Mouse (Mus musculus) neural tube, embryonic 12.5 days (tissue): Measurements from ENCODE around the gene Pbx2. TPM values are rescaled to one million over a fixed set of nuclear protein-coding genes. Genes with fewer than 3 reads are reported as not detected.

Experiments used
- ATAC-seq: fragments of 200-750 bp; cut with Nextera tagmentation; 2 replicates; pipeline ENCODE4 v1.8.0; 2017; ENCODE audit warnings: low read depth, mild to moderate bottlenecking, moderate TSS enrichment, moderate library complexity; ENCODE audit not compliant: low FRiP score
- H3K27ac ChIP-seq: fragments of 300-500 bp; sonication (generic); 2 replicates; pipeline ENCODE4 v1.5.1; 2016
- H3K27me3 ChIP-seq: fragments of 300-500 bp; sonication (generic); replicated peaks from 2 replicates; pipeline ENCODE4 v1.6.1; 2016; ENCODE audit warnings: mild to moderate bottlenecking
- H3K36me3 ChIP-seq: fragments of 300-500 bp; sonication (generic); 2 replicates; pipeline ENCODE4 v1.6.1; 2016; ENCODE audit warnings: mild to moderate bottlenecking
- H3K4me1 ChIP-seq: fragments of 300-500 bp; sonication (generic); 2 replicates; pipeline ENCODE4 v1.6.1; 2016
- H3K4me2 ChIP-seq: fragments of 300-500 bp; sonication (generic); replicated peaks from 2 replicates; pipeline ENCODE4 v1.6.1; 2016; ENCODE audit warnings: mild to moderate bottlenecking
- H3K4me3 ChIP-seq: fragments of 300-500 bp; sonication (generic); 2 replicates; pipeline ENCODE4 v1.5.1; 2016
- H3K9ac ChIP-seq: fragments of 300-500 bp; sonication (generic); 2 replicates; pipeline ENCODE4 v1.6.1; 2016; ENCODE audit warnings: mild to moderate bottlenecking
- H3K9me3 ChIP-seq: fragments of 300-500 bp; sonication (generic); 2 replicates; pipeline ENCODE4 v1.6.1; 2016; ENCODE audit warnings: mild to moderate bottlenecking
- WGBS: fragments of 180-500 bp; shearing (Covaris S2); methylation state at CpG from one replicate; pipeline ENCODE4 v1.1.7; 2016; 5-methylcytosine and 5-hydroxymethylcytosine counted together
- polyA plus RNA-seq: library from polyadenylated mRNA; unstranded; fragments of >200 nt; fragmentation: Nextera tagmentation; extraction: Ambion mirVana; gene quantifications from 2 replicates; pipeline ENCODE4 v1.2.1, GENCODE M21; 2016

Gene Pbx2
- polyA plus RNA-seq, 1 experiment from 2014 or later: 17.1 TPM

DNA sequence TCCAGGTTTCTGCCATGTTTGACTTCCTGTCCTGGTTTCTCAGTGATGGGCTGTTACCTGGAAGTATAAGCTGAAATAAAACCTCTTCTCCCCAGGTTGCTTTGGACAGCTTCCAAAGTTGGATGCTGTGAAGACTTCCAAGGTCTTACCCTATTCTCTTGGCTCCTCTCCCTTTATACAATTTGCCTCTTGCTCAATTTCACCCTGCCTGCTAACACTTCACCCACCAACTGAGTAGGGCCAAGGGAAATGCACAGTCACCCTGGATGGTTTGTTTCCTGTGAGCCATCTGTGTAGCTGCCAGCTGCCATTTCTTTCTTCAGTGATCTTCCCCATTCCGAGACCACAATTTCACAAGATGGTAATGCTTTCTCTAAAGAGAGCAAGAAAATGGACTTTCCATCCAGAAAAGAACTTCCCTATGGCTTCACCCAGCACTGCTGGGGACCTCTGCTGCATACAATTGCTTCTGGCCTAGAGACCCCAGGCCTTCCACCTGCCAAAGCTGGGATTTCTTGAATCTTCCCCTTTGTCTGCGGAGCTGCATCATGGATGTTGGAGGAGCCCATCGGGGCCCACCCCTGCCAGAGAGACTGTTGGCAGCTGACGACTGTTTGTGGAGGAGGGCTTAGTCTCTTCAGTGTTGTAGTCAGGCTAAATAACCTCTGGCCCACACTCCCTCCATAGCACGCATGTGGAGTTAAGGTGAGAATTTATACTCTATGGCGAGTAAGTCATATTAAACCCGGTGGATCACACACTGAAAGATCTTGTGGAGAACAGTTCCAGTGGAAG, 48.6 kb downstream of the Pbx2 start:
- Histone ChIP-seq H3K27me3 (no peaks in the 10 kb centered on the region), H3K9ac (no peak overlapping the region), H3K27ac (no peak overlapping the region), H3K36me3 (no peaks in the 10 kb centered on the region), H3K4me2 (no peak overlapping the region), H3K9me3 (no peaks in the 10 kb centered on the region), H3K4me1 (peaks cover 10% of the 10 kb centered on the region; the same call in 1 of the 2 replicates), H3K4me3 (no peak overlapping the region)
- 83% methylated on average over 7 of the region's 7 CpGs for WGBS
- no peak for ATAC-seq

DNA sequence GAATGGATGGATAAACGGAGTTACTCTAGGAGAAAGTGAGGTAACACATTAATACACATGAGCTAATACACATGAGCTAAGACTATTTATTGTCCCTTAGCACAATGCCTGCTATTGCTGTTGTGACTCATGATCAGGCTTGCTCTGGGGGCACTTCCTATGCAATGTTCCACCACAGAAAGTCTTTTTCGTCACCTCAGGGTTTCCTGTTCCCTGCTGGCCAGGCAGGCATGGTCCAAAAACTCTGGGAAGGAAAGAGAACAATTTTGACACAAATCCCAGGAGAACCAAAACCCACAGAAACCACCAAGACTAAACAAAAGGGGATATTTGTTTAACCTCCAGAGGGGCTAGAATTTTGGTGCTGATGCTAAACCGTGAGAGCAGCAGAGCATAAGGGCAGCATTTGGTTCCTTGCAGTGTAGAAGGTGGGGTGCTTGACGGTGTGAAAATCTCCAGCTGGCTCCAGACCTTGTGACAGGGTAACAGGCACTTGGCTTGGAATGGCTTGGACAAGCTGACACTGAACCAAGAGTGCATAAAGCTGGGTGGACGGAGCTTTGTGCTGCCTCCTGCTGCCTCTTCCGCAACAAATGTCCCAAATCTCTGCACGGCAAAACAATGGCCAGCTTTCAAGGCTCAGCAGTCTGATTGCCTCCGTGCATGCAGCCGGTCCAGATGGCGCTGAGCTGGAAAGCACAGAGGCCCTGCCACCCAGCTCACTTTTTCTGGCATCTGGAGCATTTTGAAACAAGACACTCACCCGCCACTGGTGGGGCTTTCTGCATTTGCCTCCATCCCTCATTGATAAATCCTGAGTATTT, 49.9 kb downstream of the Pbx2 start:
- Histone ChIP-seq H3K4me2 (peak overlapping the region; percentile 21; the same call in 1 of the 2 replicates), H3K9ac (0 out of 2 replicates have a peak overlapping the region, but pooled peaks have one; percentile 26), H3K36me3 (no peaks in the 10 kb centered on the region), H3K4me3 (no peak overlapping the region), H3K27me3 (no peaks in the 10 kb centered on the region), H3K27ac (peak overlapping the region; percentile 60), H3K9me3 (no peaks in the 10 kb centered on the region), H3K4me1 (peaks cover 20% of the 10 kb centered on the region)
- 0 out of 2 replicates have a peak, but pooled peaks have one; percentile 39 for ATAC-seq
- 15% methylated on average over 11 of the region's 11 CpGs for WGBS

GRCm38 (mm10) chr17:34641945-34642344, 50.9 kb downstream of the Pbx2 start:
- Histone ChIP-seq H3K27me3 (no peaks in the 10 kb centered on the region), H3K9me3 (no peaks in the 10 kb centered on the region), H3K4me2 (no peak overlapping the region), H3K36me3 (no peaks in the 10 kb centered on the region), H3K27ac (no peak overlapping the region), H3K4me1 (peaks cover 24% of the 10 kb centered on the region), H3K4me3 (no peak overlapping the region), H3K9ac (no peak overlapping the region)
- ATAC-seq: no peak
- 89% methylated on average over 3 of the region's 3 CpGs for WGBS

DNA sequence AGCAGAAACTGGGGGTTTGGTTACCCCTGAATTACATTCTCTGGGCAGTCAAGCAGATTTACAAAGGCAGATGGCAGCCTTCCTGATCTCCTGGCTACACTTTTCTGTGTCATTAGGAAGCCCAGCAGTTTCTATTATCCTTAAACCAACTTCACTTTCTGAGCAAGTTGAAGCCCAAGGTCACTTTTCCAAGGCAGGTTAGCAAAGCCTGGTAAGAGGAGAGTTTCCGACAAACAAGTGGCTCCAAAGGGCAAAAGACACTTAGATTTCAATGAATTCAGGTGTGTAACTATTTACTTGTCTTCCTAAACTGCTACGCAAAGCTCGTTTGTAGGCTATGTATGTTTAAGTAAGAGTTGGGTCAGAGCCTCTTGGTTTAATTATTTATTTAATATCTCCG, 52.3 kb downstream of the Pbx2 start:
- Histone ChIP-seq H3K36me3 (no peaks in the 10 kb centered on the region), H3K9me3 (no peaks in the 10 kb centered on the region), H3K27ac (no peak overlapping the region), H3K4me2 (no peak overlapping the region), H3K4me1 (peaks cover 32% of the 10 kb centered on the region), H3K27me3 (no peaks in the 10 kb centered on the region), H3K9ac (no peak overlapping the region), H3K4me3 (no peak overlapping the region)
- no peak for ATAC-seq
- WGBS: 91% methylated on average over 4 of the region's 4 CpGs

DNA sequence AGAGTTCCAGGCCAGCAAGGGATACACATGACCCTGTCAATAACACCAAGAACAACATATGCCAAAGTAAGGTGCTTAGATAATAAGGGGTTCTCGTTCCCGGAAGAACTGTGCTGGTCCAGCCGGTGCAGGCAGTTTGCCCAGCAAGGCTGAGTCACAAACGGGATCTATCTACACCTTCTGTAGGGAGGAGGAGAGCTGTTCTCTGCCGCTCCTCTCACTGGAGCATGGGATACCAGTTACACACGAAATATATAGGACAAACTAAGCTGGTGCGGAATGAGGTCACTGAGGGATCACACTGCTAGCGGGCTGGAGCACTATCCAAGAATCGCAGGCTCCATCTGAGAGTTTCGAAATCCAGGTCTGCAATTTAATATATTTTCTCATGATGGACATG, 52.9 kb downstream of the Pbx2 start:
- no peaks in the 10 kb centered on the region for H3K27me3 ChIP-seq
- H3K4me1 ChIP-seq: peaks cover 34% of the 10 kb centered on the region
- H3K4me3 ChIP-seq: no peak overlapping the region
- WGBS: 88% methylated on average over 10 of the region's 10 CpGs
- ATAC-seq: no peak
- H3K4me2 ChIP-seq: no peak overlapping the region
- H3K9ac ChIP-seq: no peak overlapping the region
- peaks cover 5% of the 10 kb centered on the region; the same call in 1 of the 2 replicates for H3K36me3 ChIP-seq
- H3K27ac ChIP-seq: no peak overlapping the region
- no peaks in the 10 kb centered on the region for H3K9me3 ChIP-seq

DNA sequence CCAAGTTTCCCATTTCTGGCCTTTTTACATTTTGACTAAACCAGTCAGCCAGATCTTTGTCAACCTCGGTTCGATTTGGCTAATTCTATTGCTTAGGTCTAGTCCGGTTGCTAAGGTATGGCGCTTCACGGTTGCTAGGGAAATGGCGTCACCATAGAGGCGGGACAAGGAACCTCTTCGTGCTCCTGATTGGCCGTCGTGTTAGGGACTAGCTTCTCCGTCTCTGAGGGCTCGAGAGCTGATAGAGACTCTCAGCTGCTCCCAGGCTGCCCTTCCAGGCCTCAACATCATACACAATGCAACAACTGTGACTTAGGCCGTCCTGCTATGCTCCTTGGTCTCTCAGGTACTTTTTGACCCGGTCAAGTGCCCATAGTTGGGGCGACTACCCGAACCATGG, 53.5 kb downstream of the Pbx2 start, which contains the start of gene Fkbpl:
Gene Fkbpl (plus strand): TSS at position 157 of the 400 bp plus-strand sequence.
- peak; percentile 70 for ATAC-seq
- peak within 1 kb of the TSS; percentile 76 for H3K4me2 ChIP-seq
- peaks cover 34% of the 10 kb centered on the region for H3K4me1 ChIP-seq
- WGBS: under 1% methylated on average over 16 of the region's 16 CpGs
- peak within 1 kb of the TSS; percentile 45 for H3K4me3 ChIP-seq
- peak within 1 kb of the TSS; percentile 51 for H3K9ac ChIP-seq
- H3K27ac ChIP-seq: no peak within 1 kb of the TSS
- no peaks in the 10 kb centered on the region for H3K27me3 ChIP-seq
- no peaks in the 10 kb centered on the region for H3K9me3 ChIP-seq
- H3K36me3 ChIP-seq: peaks cover 12% of the 10 kb centered on the region

GRCm38 (mm10) chr17:34645256-34645829, 54.3 kb downstream of the Pbx2 start:
- Histone ChIP-seq H3K9ac (peak overlapping the region; percentile 51), H3K4me1 (peaks cover 34% of the 10 kb centered on the region), H3K4me3 (peak overlapping the region; percentile 45), H3K27me3 (no peaks in the 10 kb centered on the region), H3K36me3 (peaks cover 19% of the 10 kb centered on the region), H3K9me3 (no peaks in the 10 kb centered on the region), H3K4me2 (peak overlapping the region; percentile 76), H3K27ac (no peak overlapping the region)
- no peak for ATAC-seq
- 53% methylated on average over 10 of the region's 10 CpGs for WGBS

- Histone ChIP-seq H3K9ac (no peak overlapping the region), H3K9me3 (no peaks in the 10 kb centered on the region), H3K36me3 (peaks cover 26% of the 10 kb centered on the region), H3K4me3 (no peak overlapping the region), H3K4me2 (peak overlapping the region; percentile 76), H3K27ac (no peak overlapping the region), H3K4me1 (peaks cover 30% of the 10 kb centered on the region), H3K27me3 (no peaks in the 10 kb centered on the region)
- no peak for ATAC-seq
- WGBS: 91% methylated on average over 30 of the region's 30 CpGs
Observed at GRCm38 (mm10) chr17:34645831-34646511, 54.9 kb downstream of the Pbx2 start.

Other genes with a start within 250 kb of the Pbx2 start
- gene Btnl2, start 236.4 kb upstream of the Pbx2 start, polyA plus RNA-seq: not detected in 2 replicates
- not detected in 2 replicates for gene Btnl1, start 214.1 kb upstream of the Pbx2 start, polyA plus RNA-seq
- 1.4 and 1.6 TPM in 2 replicates for gene BC051142, start 192.4 kb upstream of the Pbx2 start, polyA plus RNA-seq
- not detected in 2 replicates for gene Btnl4, start 113.9 kb upstream of the Pbx2 start, polyA plus RNA-seq
- gene Btnl6, start 73.9 kb upstream of the Pbx2 start, polyA plus RNA-seq: not detected in 2 replicates
- 10.2 and 11.6 TPM in 2 replicates for gene Notch4, start 27.0 kb upstream of the Pbx2 start, polyA plus RNA-seq
- 4.2 and 5.5 TPM in 2 replicates for gene Gpsm3, start 1.5 kb upstream of the Pbx2 start, polyA plus RNA-seq
- gene Ager, start 6.6 kb downstream of the Pbx2 start, polyA plus RNA-seq: 1.9 and 2.3 TPM in 2 replicates
- gene Rnf5, start 12.4 kb downstream of the Pbx2 start, polyA plus RNA-seq: 249 and 263 TPM in 2 replicates
- 81.1 and 97.7 TPM in 2 replicates for gene Agpat1, start 13.0 kb downstream of the Pbx2 start, polyA plus RNA-seq
- 13.0 and 15.5 TPM in 2 replicates for gene Egfl8, start 24.7 kb downstream of the Pbx2 start, polyA plus RNA-seq
- gene Ppt2, start 37.2 kb downstream of the Pbx2 start, polyA plus RNA-seq: 22.9 and 25.2 TPM in 2 replicates
- gene Prrt1, start 38.3 kb downstream of the Pbx2 start, polyA plus RNA-seq: 1.4 and 1.6 TPM in 2 replicates
- 17.4 and 17.5 TPM in 2 replicates for gene Fkbpl, start 53.5 kb downstream of the Pbx2 start, polyA plus RNA-seq
- gene Atf6b, start 55.9 kb downstream of the Pbx2 start, polyA plus RNA-seq: 116 and 120 TPM in 2 replicates
- gene Tnxb, start 79.3 kb downstream of the Pbx2 start, polyA plus RNA-seq: 0.03 TPM in 2 replicates
- not detected in 2 replicates for gene C4b, start 152.6 kb downstream of the Pbx2 start, polyA plus RNA-seq
- not detected in 2 replicates for gene Cyp21a1, start 213.3 kb downstream of the Pbx2 start, polyA plus RNA-seq
- gene Stk19, start 245.7 kb downstream of the Pbx2 start, polyA plus RNA-seq: 30.8 and 30.9 TPM in 2 replicates
- 64.1 and 66.2 TPM in 2 replicates for gene Dxo, start 245.8 kb downstream of the Pbx2 start, polyA plus RNA-seq